In the genomic region with DNA sequence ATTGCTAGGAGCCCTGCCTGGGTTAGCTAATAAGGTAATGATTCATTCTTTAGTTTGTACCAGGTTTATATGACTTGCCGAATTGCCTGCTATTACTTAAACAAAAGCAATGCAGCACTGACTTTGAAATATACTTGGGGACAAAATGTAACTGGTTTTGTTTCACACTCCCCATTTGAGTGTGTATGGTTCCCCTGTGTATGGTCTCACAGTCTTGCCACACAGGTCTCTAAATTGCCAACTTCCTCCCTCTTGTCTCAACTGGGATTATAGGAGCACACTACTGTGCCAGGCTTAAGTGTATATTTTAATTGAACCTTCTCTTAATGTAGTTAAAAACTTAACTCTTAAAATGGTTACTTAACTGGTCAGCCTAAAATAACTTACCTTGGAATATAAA, we compare ENCODE assay signal across 24 mouse cellular contexts. TPM values are rescaled to one million over a fixed set of nuclear protein-coding genes. Genes with fewer than 3 reads are reported as not detected.
DNase-seq lines count a peak whose midpoint lies in the region; ATAC-seq and TF ChIP-seq lines count a peak whose summit lies in the region.
"Had no signal": no experiment of that assay in that cellular context is flagged by ENCODE, and none has a peak within 500 bp of the region (broad histone marks: within the 10 kb centered on the region; RNA-seq: fewer than 3 reads in every experiment).

No protein-coding gene starts in this region.

- TF ChIP-seq POLR2A in bone marrow macrophage, adult 2 months (IDR thresholded peaks at IDR 0.05; ENCODE audit: borderline replicate concordance, low read depth, low read length) = no peak

- H3K4me1 ChIP-seq in bone marrow macrophage, adult 2 months (ENCODE audit: control insufficient read depth, insufficient read depth, low read length) = peaks cover 48% of the 10 kb centered on the region
- H3K4me1 ChIP-seq: embryonic facial prominence, embryonic 13.5 days; embryonic facial prominence, embryonic 15.5 days; forebrain, embryonic 13.5 days; forebrain, embryonic 15.5 days had no signal

- ATAC-seq in megakaryocyte progenitor cell, adult 5-6 weeks (replicated peaks; ENCODE audit: poor library complexity) = 0 out of 2 replicates have a peak, but pooled peaks have one; percentile 29
- ATAC-seq: activated CD4-positive, CD25-positive, alpha-beta regulatory T cell, adult 4 months; CD4-positive, CD25-positive, alpha-beta regulatory T cell, adult 4 months; forebrain, embryonic 13.5 days; forebrain, embryonic 15.5 days; forebrain, postnatal 0 days; Patski had no signal

- H3K27ac ChIP-seq in bone marrow macrophage, adult 2 months (ENCODE audit: insufficient read depth, low read depth, low read length) = 0 out of 2 replicates have a peak overlapping the region, but pooled peaks have one; percentile 6
- H3K27ac ChIP-seq: embryonic facial prominence, embryonic 13.5 days; embryonic facial prominence, embryonic 15.5 days; forebrain, embryonic 13.5 days; forebrain, embryonic 15.5 days had no signal

- no peak overlapping the region for H3K4me3 ChIP-seq in bone marrow macrophage, adult 2 months (ENCODE audit: insufficient read depth, low read length)
- H3K4me3 ChIP-seq: embryonic facial prominence, embryonic 13.5 days; embryonic facial prominence, embryonic 15.5 days; erythroblast, embryonic 14.5 days; forebrain, embryonic 13.5 days; forebrain, embryonic 15.5 days had no signal

- no peak for TF ChIP-seq CTCF in bone marrow macrophage, adult 2 months (IDR thresholded peaks at IDR 0.05; ENCODE audit: low read depth, low read length)

- DNase-seq in gonadal fat pad, adult 2 months (ENCODE audit: low read depth) = peak; percentile 63
- no peak for DNase-seq in left cerebral cortex, adult 8-10 months (ENCODE audit: low spot score in 2 of 2)
- DNase-seq in adrenal gland, postnatal 4 days (ENCODE audit: low spot score in 2 of 2) = no peak
- DNase-seq: adrenal gland, postnatal 10 days; adrenal gland, postnatal 25 days; B cell, adult 2 months; cerebellum, adult 11 months; cerebellum, adult 18-20 months; cerebellum, adult 8-10 months; cerebellum, adult 9-11 months; cerebellum, postnatal 14 days; cerebellum, postnatal 36 days; embryo, embryonic 11 days; forebrain, postnatal 0 days had no signal

RNA-seq across cellular contexts. Expression of a gene that starts 38.3 kb away (rescaled TPM):
- 35.1 and 42.6 TPM in 2 replicates for polyA plus RNA-seq in bone marrow macrophage, adult 2 months (2012; ENCODE audit: insufficient read depth, insufficient read length, missing spikeins)
- polyA plus RNA-seq in gonadal fat pad, adult 2 months (2012; rRNA removed) = 9.4 and 10.9 TPM in 2 replicates
- total RNA-seq in megakaryocyte progenitor cell, adult 5-6 weeks (2015) = 32.0 and 32.6 TPM in 2 replicates
- total RNA-seq in megakaryocyte progenitor cell, adult 5-6 weeks (2017) = 32.5 and 33.5 TPM in 2 replicates
- total RNA-seq in left cerebral cortex, adult 8-10 months (2022) = 10 to 100 TPM; 56.2 to 67.0 (median 59.8) TPM
- total RNA-seq in adrenal gland, postnatal 4 days (2021) = 10 to 100 TPM; 47.8 to 50.0 TPM

RNA-seq across cellular contexts. Expression of a gene that starts 44.6 kb away (rescaled TPM):
- polyA plus RNA-seq in bone marrow macrophage, adult 2 months (2012; ENCODE audit: insufficient read depth, insufficient read length, missing spikeins) = 18.9 and 19.2 TPM in 2 replicates
- polyA plus RNA-seq in gonadal fat pad, adult 2 months (2012; rRNA removed) = 13.7 and 15.5 TPM in 2 replicates
- total RNA-seq in megakaryocyte progenitor cell, adult 5-6 weeks (2015) = 21.1 and 23.2 TPM in 2 replicates
- total RNA-seq in megakaryocyte progenitor cell, adult 5-6 weeks (2017) = 19.7 and 22.2 TPM in 2 replicates
- 10 to 100 TPM; 43.0 to 53.6 (median 46.0) TPM for total RNA-seq in left cerebral cortex, adult 8-10 months (2022)
- total RNA-seq in adrenal gland, postnatal 4 days (2021) = 10 to 100 TPM; 27.7 to 32.6 TPM

RNA-seq across cellular contexts. Expression of a gene that starts 54.8 kb away (rescaled TPM):
- 57.0 and 63.0 TPM in 2 replicates for polyA plus RNA-seq in bone marrow macrophage, adult 2 months (2012; ENCODE audit: insufficient read depth, insufficient read length, missing spikeins)
- 3.1 and 6.0 TPM in 2 replicates for polyA plus RNA-seq in gonadal fat pad, adult 2 months (2012; rRNA removed)
- total RNA-seq in megakaryocyte progenitor cell, adult 5-6 weeks (2015) = 103 and 126 TPM in 2 replicates
- 135 and 200 TPM in 2 replicates for total RNA-seq in megakaryocyte progenitor cell, adult 5-6 weeks (2017)
- total RNA-seq in left cerebral cortex, adult 8-10 months (2022) = 10 to 100 TPM in 3 of 4 experiments, 1 to 10 TPM in 1; 9.1 to 21.3 (median 14.2) TPM
- 10 to 100 TPM; 45.7 to 51.9 TPM for total RNA-seq in adrenal gland, postnatal 4 days (2021)
